Mouse (Mus musculus): ENCODE data around the gene Bcas3.

Bcas3 gene

DNA sequence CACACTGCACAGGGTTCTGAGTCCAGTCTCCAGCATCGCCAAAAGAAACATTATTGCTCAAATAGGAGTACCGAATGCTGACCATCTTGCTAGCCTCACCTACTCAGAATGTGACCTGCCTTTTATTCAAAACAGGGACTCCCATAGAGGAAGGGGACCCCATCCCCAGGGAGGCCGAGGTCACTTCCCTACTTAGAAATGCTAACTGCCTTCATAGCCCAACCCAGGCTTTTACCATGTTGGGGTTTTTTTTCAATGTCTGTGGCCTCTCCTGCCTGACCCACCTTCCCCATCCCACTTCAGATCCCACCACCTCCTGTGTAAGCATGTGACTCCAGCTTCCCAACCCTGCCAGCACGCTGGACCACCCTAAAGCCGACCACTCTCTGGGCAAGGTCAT is 458.7 kb downstream of the Bcas3 start:
- DNase-seq: no peak

- DNase-seq: no peak
Measured at GRCm38 (mm10) chr11:85812201-85812966, 459.4 kb downstream of the Bcas3 start.

DNA sequence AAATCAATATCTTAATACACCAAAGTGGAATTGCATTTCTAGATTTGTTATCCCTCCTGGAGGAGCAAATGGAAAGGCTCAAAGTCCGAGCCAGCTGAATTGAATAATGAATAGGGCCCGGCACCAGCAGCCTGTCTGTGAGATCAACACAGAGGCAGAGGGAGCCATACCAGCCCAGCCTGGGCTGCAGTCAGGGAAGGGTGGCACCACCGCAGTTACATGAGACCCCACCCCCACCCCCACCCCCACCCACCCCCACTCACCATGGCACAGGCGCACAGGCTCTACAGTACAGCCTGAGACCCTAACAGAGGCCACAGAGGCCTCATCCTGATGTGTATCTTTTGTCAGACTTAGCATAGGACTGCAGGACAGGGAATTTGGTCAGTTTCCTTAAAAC is 461.7 kb downstream of the Bcas3 start:
- no peak for DNase-seq

- no peak for DNase-seq
Measured at GRCm38 (mm10) chr11:85816471-85816870, 463.5 kb downstream of the Bcas3 start.

GRCm38 (mm10) chr11:85818401-85818800 is 465.4 kb downstream of the Bcas3 start:
- DNase-seq: no peak

GRCm38 (mm10) chr11:85820959-85821358 is 468.0 kb downstream of the Bcas3 start:
- DNase-seq: no peak

DNA sequence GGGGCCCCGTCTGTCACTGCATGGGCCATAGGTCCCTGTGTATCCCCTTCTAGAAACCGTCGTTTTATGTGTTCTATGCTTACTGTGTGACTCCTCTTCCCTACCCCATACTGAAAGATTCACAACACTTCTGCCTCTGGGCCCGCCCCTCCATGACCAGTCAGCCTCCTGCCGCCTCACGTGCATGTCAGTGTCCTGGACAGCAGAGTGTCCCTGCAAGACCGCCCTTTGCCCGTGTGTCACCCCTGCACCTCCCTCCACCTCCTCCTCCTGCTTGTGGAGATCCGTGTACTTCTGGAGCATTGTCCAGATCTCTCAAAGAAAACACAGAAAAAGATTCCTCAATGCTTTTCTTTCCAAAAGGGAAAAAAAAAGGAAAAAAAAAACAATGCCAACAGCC is 468.7 kb downstream of the Bcas3 start:
- DNase-seq: no peak

- peak; percentile 34 for DNase-seq
Measured at GRCm38 (mm10) chr11:85823181-85823580, 470.2 kb downstream of the Bcas3 start.

DNA sequence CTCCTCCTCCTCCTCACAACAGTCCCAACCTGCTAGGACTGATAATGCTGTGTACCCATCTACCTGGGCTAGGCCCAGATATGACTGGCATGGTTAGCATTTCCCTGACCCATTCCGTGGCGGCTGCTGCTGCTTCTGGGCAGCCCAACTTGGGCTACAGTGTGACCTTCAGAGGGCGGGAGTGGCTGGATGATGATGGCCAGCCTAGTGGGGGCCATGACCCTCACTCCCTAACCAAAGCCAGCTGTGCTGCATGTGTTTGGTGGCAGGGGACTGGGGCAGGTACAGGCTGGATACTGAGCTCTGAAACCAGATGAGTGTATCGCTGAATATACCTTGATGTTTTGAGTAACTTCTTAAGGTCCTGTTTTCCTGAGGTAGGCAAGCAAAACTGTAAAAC is 470.8 kb downstream of the Bcas3 start:
- DNase-seq: no peak

- DNase-seq: no peak
Measured at GRCm38 (mm10) chr11:85825031-85825430, 472.1 kb downstream of the Bcas3 start.

DNA sequence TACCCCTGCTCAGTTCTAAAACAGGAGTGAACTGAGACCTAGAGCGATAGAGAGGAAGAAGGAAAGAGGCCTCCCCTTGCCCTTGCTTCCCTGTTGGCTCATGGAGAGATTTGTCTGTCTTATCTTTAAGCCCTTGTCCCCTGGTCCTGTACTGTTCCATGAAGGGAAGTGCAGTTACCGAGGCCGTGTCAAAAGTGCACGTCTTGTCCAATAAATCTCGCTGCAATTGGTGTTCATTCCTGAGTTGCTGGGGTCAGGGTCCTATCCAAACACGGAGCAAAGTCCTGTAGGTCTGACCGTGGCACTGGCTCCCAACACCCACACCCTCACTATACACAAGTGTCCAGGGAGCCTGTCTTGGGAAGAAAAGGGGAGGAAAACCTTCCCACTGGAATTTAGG is 472.9 kb downstream of the Bcas3 start:
- no peak for DNase-seq

- DNase-seq: no peak
Measured at GRCm38 (mm10) chr11:85827342-85827741, 474.4 kb downstream of the Bcas3 start.

DNA sequence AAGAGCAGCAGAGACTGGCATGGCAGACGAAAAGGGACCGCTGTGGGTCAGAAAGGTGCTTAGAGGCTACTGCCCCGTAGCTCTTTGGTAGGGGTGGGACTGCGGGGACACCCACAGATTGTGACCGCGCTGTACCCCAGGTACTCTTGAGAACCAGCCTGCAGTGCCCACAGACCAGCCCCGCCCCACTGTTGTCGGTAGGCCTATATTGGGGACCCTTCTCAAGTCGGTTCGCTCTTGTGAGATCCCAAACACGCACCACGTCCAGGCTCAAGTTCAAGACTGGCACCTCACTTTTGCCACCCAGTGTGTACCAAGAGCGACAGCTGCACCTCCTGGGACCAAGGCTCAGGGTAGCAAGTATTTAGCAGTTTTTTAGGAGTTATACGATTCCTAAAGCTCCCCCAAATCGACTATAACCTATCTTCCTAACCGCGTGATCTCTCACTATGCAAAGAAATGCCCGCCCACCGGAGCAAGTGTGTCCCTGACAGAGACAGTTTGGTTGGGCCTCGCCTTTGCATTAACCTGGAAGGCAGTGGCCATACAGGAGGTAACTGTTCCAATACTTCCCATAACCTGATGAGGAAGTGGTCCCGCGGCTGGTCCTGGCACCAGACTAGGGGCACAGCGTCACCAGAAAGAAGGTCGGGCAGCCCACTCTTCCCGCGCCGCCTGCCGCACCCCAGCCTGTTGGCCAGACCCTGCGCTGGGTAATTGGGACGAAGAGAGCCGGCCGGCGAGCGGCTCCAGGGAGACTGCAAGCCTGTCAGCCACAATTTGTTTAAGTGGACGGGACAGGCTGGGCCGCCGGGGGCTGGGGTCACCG is 475.9 kb downstream of the Bcas3 start:
- no peak for DNase-seq

- DNase-seq: no peak
Measured at GRCm38 (mm10) chr11:85829520-85830440, 476.8 kb downstream of the Bcas3 start.

GRCm38 (mm10) chr11:85830901-85831341 is 478.0 kb downstream of the Bcas3 start:
- no peak for DNase-seq

- no peak for DNase-seq
Measured at GRCm38 (mm10) chr11:85831656-85832230, 478.8 kb downstream of the Bcas3 start.

DNA sequence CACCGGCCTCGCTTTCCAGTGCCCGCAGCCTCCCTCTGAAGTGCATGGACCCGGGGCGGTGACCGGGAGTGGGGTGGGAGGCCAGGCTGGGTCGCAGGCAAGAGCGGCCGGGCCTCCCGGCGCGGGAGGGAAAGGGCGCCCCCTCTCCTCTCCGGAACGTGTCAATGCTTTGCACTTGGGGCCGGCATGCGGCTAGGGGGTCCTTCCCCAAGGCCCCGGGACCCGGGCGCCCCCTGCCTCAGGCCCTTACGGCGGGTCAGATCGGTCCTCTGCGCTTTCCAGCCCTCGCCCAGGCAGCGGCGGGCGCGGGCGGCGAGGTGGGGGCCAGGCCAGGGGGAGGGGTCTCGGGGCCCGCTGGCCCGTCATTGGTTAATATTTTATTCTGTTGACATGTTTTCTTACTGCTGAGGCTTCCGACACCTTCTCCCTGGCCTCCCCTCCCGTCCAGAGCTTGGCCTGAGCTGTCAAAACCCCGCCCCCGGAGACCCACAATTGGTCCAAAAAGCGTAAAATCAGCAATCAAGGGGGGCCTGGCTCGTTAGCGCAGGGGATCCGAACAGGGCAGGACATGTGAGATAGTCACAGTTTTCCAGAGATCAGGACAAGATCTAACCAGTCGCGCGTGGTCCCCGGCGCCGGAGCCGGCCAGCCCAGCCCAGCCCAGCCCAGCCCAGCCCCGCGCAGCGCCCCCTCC is 479.4 kb downstream of the Bcas3 start, which contains the start of gene Tbx2:
Gene Tbx2, plus strand, starts transcription at position 321 of the 694 bp plus-strand sequence.
- no peak for DNase-seq

GRCm38 (mm10) chr11:85833081-85833521 is 480.1 kb downstream of the Bcas3 start:
- no peak for DNase-seq

GRCm38 (mm10) chr11:85833761-85834385 is 480.9 kb downstream of the Bcas3 start:
- DNase-seq: no peak

GRCm38 (mm10) chr11:85834386-85834931 is 481.5 kb downstream of the Bcas3 start:
- no peak for DNase-seq
